Comparison of ENCODE assay signal across 10 mouse cellular contexts in the genomic region with DNA sequence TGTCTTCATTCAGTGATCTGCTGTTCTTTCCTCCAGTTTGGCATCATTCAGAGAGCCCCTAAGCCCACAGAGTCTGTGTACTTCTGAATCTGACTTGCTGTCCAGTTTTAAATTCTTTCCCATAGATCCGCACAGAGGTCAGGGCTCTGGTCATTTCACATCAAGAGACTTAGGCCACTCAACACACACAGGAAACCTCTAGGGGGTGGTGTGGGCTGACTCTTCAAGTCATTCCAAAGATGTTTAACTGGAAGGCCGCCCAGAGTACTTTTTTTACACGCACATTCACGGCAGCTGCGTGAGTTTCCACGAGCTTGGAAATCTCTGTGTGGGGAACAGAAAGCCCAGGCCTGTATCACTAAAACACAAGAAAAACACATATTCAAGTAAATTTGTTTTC.
DNase-seq lines count a peak whose midpoint lies in the region; ATAC-seq and TF ChIP-seq lines count a peak whose summit lies in the region.
"Had no signal": no experiment of that assay in that cellular context is flagged by ENCODE, and none has a peak within 500 bp of the region (broad histone marks: within the 10 kb centered on the region; RNA-seq: fewer than 3 reads in every experiment).

No protein-coding gene starts in this region.

- no peaks in the 10 kb centered on the region for H3K79me2 ChIP-seq in heart, adult 2 months (replicated peaks; ENCODE audit: control insufficient read depth, insufficient read depth, low read length)

- TF ChIP-seq POLR2A in heart, adult 2 months (IDR thresholded peaks at IDR 0.05; ENCODE audit: insufficient read depth, low read depth, low read length): no peak

- no peak overlapping the region for H3K4me3 ChIP-seq in heart, adult 2 months
- no peak overlapping the region for H3K4me3 ChIP-seq in heart, embryonic 12.5 days
- no peak overlapping the region for H3K4me3 ChIP-seq in lung, embryonic 14.5 days (ENCODE audit: low read depth, low read length)
- H3K4me3 ChIP-seq in forebrain, embryonic 16.5 days (replicated peaks; ENCODE audit: low read length): no peak overlapping the region
- H3K4me3 ChIP-seq: myocyte had no signal

- DNase-seq in heart, adult 2 months: peak; percentile 16 to 21
- peak; percentile 3 for DNase-seq in NIH3T3 (ENCODE audit: low read depth)
- DNase-seq in gastrocnemius, postnatal 14 days: peak; percentile 53
- DNase-seq in lung, embryonic 14.5 days: peak; percentile 71
- DNase-seq in cerebellum, postnatal 36 days: no peak
- DNase-seq in right cerebral cortex, postnatal 25 days: no peak

- H3K9me3 ChIP-seq in heart, embryonic 12.5 days (replicated peaks): no peaks in the 10 kb centered on the region
- H3K9me3 ChIP-seq in lung, embryonic 14.5 days (ENCODE audit: low read depth, low read length): no peaks in the 10 kb centered on the region
- no peaks in the 10 kb centered on the region for H3K9me3 ChIP-seq in forebrain, embryonic 16.5 days (ENCODE audit: control insufficient read depth, low read length)

- no peaks in the 10 kb centered on the region for H3K4me1 ChIP-seq in heart, adult 2 months (ENCODE audit: control insufficient read depth, insufficient read depth, low read length)
- no peaks in the 10 kb centered on the region for H3K4me1 ChIP-seq in heart, embryonic 12.5 days (replicated peaks)
- no peaks in the 10 kb centered on the region for H3K4me1 ChIP-seq in lung, embryonic 14.5 days (ENCODE audit: insufficient read depth)
- H3K4me1 ChIP-seq in forebrain, embryonic 16.5 days (replicated peaks; ENCODE audit: control insufficient read depth, insufficient read depth, low read length): no peaks in the 10 kb centered on the region

- intact Hi-C loops in heart, adult 2 months (cut with DNase I): no loop called here
- intact Hi-C loops in gastrocnemius, postnatal 14 days (cut with DNase I; ENCODE audit: low total_unique reads): no loop called here

- no peaks in the 10 kb centered on the region for H3K36me3 ChIP-seq in heart, adult 2 months (ENCODE audit: control insufficient read depth, insufficient read depth, low read length)
- no peaks in the 10 kb centered on the region for H3K36me3 ChIP-seq in heart, embryonic 12.5 days
- no peaks in the 10 kb centered on the region for H3K36me3 ChIP-seq in lung, embryonic 14.5 days (ENCODE audit: insufficient read depth)
- no peaks in the 10 kb centered on the region for H3K36me3 ChIP-seq in forebrain, embryonic 16.5 days (ENCODE audit: control insufficient read depth, insufficient read depth)

- H3K9ac ChIP-seq in heart, adult 2 months (ENCODE audit: low read depth, low read length): no peak overlapping the region
- H3K9ac ChIP-seq in heart, embryonic 12.5 days: no peak overlapping the region
- no peak overlapping the region for H3K9ac ChIP-seq in lung, embryonic 14.5 days
- no peak overlapping the region for H3K9ac ChIP-seq in forebrain, embryonic 16.5 days (replicated peaks; ENCODE audit: low read depth, low read length)

- no peak for ATAC-seq in heart, embryonic 12.5 days (ENCODE audit: insufficient number of reproducible peaks, low FRiP score)
- no peak for ATAC-seq in lung, embryonic 14.5 days (ENCODE audit: insufficient read depth)
- ATAC-seq in forebrain, embryonic 16.5 days: no peak
- ATAC-seq: CD4-positive, CD25-positive, alpha-beta regulatory T cell, adult 4 months had no signal

- TF ChIP-seq EP300 in heart, adult 2 months (IDR thresholded peaks at IDR 0.05; ENCODE audit: insufficient read depth, low read depth, low read length): no peak

- TF ChIP-seq CTCF in heart, adult 2 months (IDR thresholded peaks at IDR 0.05): peak; percentile 56
- TF ChIP-seq CTCF in lung, embryonic 14.5 days (IDR thresholded peaks at IDR 0.05; ENCODE audit: low read depth): peak; percentile 53

- WGBS in heart, adult 2 months: 22% methylated on average over 6 of the region's 6 CpGs
- 44% methylated on average over 6 of the region's 6 CpGs for WGBS in heart, embryonic 12.5 days
- 23% methylated on average over 6 of the region's 6 CpGs for WGBS in lung, embryonic 14.5 days
- WGBS in forebrain, embryonic 16.5 days: 64% methylated on average over 6 of the region's 6 CpGs

- H3K27ac ChIP-seq in heart, adult 2 months: no peak overlapping the region
- H3K27ac ChIP-seq in heart, embryonic 12.5 days (ENCODE audit: poor library complexity, severe bottlenecking): no peak overlapping the region
- H3K27ac ChIP-seq in lung, embryonic 14.5 days (ENCODE audit: low read depth): no peak overlapping the region
- H3K27ac ChIP-seq in forebrain, embryonic 16.5 days (ENCODE audit: low read length): no peak overlapping the region

- no peak overlapping the region for H3K4me2 ChIP-seq in heart, embryonic 12.5 days
- H3K4me2 ChIP-seq in lung, embryonic 14.5 days: no peak overlapping the region
- no peak overlapping the region for H3K4me2 ChIP-seq in forebrain, embryonic 16.5 days (ENCODE audit: low read length)

- no peaks in the 10 kb centered on the region for H3K27me3 ChIP-seq in heart, adult 2 months (ENCODE audit: control insufficient read depth, insufficient read depth, low read length)
- no peaks in the 10 kb centered on the region for H3K27me3 ChIP-seq in heart, embryonic 12.5 days (replicated peaks)
- H3K27me3 ChIP-seq in lung, embryonic 14.5 days (ENCODE audit: insufficient read depth, low read length): no peaks in the 10 kb centered on the region
- H3K27me3 ChIP-seq in forebrain, embryonic 16.5 days (replicated peaks; ENCODE audit: control insufficient read depth, insufficient read depth, low read length): no peaks in the 10 kb centered on the region

Comparison
In these comparisons a context has a peak if more than half of its experiments do, and no peak if none do; other contexts are left out.
1. DNase-seq: peak in heart, adult 2 months (2 of 2), NIH3T3 (single experiment), gastrocnemius, postnatal 14 days (single experiment) and lung, embryonic 14.5 days (single experiment); none in cerebellum, postnatal 36 days (0 of 2) and right cerebral cortex, postnatal 25 days (single experiment).